Mouse (Mus musculus): ENCODE measurements at regions not wholly inside any gene's neighbourhood (a gene's known extent, or its start where the extent isn't known, plus 50 kb on each side); places are given as distances from the start of the nearest gene placed in this dataset.

DNA sequence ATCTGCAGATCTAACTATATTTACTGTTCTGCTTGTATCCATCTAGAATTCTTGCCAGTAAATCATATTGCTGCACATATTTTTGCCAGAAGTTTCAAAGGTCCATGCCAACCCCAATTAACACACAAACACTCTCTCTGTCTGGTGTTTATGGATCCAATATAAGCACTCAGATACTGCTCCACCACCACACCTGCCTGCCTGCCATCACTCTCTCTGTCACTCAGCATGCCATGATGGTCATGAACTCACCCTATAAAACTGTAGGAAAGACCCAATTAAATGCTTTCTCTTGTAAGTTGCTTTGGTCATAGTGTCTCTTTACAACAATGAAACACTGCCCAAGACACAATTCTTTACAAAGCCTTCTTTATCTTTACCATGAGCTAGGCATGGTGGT lies 66.8 kb upstream of the Il15 start:
- Histone ChIP-seq H3K4me1 (no peaks in the 10 kb centered on the region), H3K36me3 (no peaks in the 10 kb centered on the region), H3K27ac (no peak overlapping the region), H3K4me2 (replicated peaks) (no peak overlapping the region), H3K4me3 (no peak overlapping the region), H3K9ac (no peak overlapping the region), H3K27me3 (no peaks in the 10 kb centered on the region), H3K9me3 (no peaks in the 10 kb centered on the region)
- no peak for ATAC-seq (ENCODE audit: low FRiP score, low read depth)

DNA sequence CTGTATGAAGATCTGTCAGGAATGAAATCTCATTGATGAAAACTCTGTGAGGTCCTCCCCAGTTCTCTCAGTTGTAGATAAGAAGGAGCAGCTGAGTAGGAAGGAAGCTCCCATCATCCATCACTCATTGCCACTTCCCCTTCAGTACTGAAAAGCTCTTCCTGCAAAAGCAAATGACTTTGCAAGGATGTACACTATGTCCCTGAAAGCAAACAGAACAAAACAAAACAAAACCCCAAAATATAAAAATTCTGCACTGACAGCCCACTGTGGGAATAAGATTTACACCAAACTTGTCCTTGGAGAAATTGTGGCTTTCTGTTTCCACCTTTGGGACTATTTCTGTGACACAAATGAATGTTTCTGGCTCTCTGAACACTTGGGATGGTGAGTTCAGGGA lies 59.8 kb upstream of the Il15 start:
- Histone ChIP-seq H3K4me2 (replicated peaks) (no peak overlapping the region), H3K36me3 (no peaks in the 10 kb centered on the region), H3K9ac (no peak overlapping the region), H3K4me3 (no peak overlapping the region), H3K27me3 (no peaks in the 10 kb centered on the region), H3K27ac (no peak overlapping the region), H3K4me1 (no peaks in the 10 kb centered on the region), H3K9me3 (no peaks in the 10 kb centered on the region)
- ATAC-seq (ENCODE audit: low FRiP score, low read depth), result no peak

DNA sequence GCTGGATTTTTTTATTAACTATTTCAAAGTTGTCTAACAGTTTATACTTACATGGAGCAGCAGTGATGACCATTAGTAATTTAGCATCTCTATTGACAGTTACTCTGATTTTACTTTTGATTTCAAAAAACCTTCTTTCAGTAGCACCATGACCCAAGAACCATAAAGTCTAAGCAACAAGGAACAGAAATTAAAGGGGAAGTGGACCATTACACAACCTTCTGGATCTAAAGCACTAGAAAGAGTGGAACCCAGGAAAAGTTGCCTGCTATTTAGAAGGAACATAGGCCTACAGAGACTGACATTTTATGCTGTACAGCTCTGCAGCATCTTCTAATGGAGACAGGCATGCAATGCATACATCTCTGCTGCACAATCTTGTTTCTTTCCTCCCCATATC lies 56.0 kb upstream of the Il15 start:
- Histone ChIP-seq H3K4me1 (no peaks in the 10 kb centered on the region), H3K27me3 (no peaks in the 10 kb centered on the region), H3K9ac (no peak overlapping the region), H3K4me3 (no peak overlapping the region), H3K4me2 (replicated peaks) (no peak overlapping the region), H3K9me3 (no peaks in the 10 kb centered on the region), H3K27ac (no peak overlapping the region), H3K36me3 (no peaks in the 10 kb centered on the region)
- ATAC-seq (ENCODE audit: low FRiP score, low read depth), result no peak

DNA sequence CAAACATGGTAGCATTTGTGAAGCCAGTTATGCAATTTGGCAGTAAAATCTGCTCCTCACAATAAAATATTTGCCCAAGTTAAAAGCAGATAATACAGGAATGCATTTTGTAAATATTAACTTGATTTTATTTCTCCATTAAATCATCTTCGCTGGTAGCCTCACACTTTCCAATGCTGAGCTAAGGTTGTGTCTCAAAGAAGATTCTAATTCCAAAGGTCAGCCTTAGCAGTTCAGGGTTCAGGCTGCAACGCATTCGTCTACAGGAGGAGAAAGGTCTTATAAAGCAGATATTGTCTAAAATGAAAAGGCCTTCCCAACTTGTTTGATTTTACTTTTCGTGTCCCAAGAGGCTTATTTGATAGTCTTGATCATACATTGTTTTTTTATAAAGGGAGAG lies 51.0 kb upstream of the Il15 start:
- no peak overlapping the region for H3K27ac ChIP-seq
- 81% methylated on average over 4 of the region's 4 CpGs for WGBS
- no peaks in the 10 kb centered on the region for H3K9me3 ChIP-seq
- no peak overlapping the region for H3K4me3 ChIP-seq
- no peaks in the 10 kb centered on the region for H3K4me1 ChIP-seq
- H3K4me2 ChIP-seq (replicated peaks), result no peak overlapping the region
- no peak for ATAC-seq (ENCODE audit: low FRiP score, low read depth)
- H3K36me3 ChIP-seq, result no peaks in the 10 kb centered on the region
- H3K9ac ChIP-seq, result no peak overlapping the region
- H3K27me3 ChIP-seq, result no peaks in the 10 kb centered on the region

Data from limb, embryonic 13.5 days (tissue).